ENCODE assay signal across 7 mouse cellular contexts in genomic region chr13:21363719-21364118, GRCm38 (mm10). TPM values are rescaled to one million over a fixed set of nuclear protein-coding genes. Genes with fewer than 3 reads are reported as not detected.
A peak's percentile ranks its signal among the peaks of the same experiment; 100 is the strongest.
DNase-seq lines count a peak whose midpoint lies in the region; ATAC-seq and TF ChIP-seq lines count a peak whose summit lies in the region.

No protein-coding gene starts in this region.

- H3K9ac ChIP-seq in lung, postnatal 0 days (replicated peaks; ENCODE audit: low read depth), result 0 out of 2 replicates have a peak overlapping the region, but pooled peaks have one; percentile 2
- H3K9ac ChIP-seq in hindbrain, embryonic 14.5 days, result peak overlapping the region; percentile 85
- no peak overlapping the region for H3K9ac ChIP-seq in midbrain, postnatal 0 days (replicated peaks; ENCODE audit: low read length, poor library complexity, severe bottlenecking)

- 59% methylated on average over 12 of the region's 12 CpGs for WGBS in lung, postnatal 0 days
- 73% methylated on average over 12 of the region's 12 CpGs for WGBS in hindbrain, embryonic 14.5 days
- 65% methylated on average over 12 of the region's 12 CpGs for WGBS in midbrain, postnatal 0 days

- H3K4me3 ChIP-seq in lung, postnatal 0 days (ENCODE audit: low read depth, low read length), result peak overlapping the region; percentile 75; the same call in 1 of the 2 replicates
- peak overlapping the region; percentile 80 for H3K4me3 ChIP-seq in hindbrain, embryonic 14.5 days (replicated peaks; ENCODE audit: low read length)
- peak overlapping the region; percentile 62 for H3K4me3 ChIP-seq in midbrain, postnatal 0 days (ENCODE audit: low read depth, low read length)

- DNase-seq in lung, postnatal 0 days (ENCODE audit: low spot score), result peak; percentile 9
- DNase-seq in lung, postnatal 14 days, result no peak
- peak; percentile 7 for DNase-seq in embryo, embryonic 9.5 days (ENCODE audit: extremely low spot score)
- no peak for DNase-seq in hindbrain, embryonic 14.5 days (ENCODE audit: low spot score)
- no peak for DNase-seq in midbrain, postnatal 0 days (ENCODE audit: low spot score)
- DNase-seq in spleen, adult 18-20 months, result no peak
- no peak for DNase-seq in layer of hippocampus, postnatal 36 days

- TF ChIP-seq EP300 in lung, postnatal 0 days (IDR thresholded peaks at IDR 0.05), result no peak

- no peaks in the 10 kb centered on the region; the same call in 1 of the 2 replicates for H3K4me1 ChIP-seq in lung, postnatal 0 days (ENCODE audit: insufficient read depth, low read depth, low read length)
- H3K4me1 ChIP-seq in hindbrain, embryonic 14.5 days (replicated peaks; ENCODE audit: control insufficient read depth, insufficient read depth, low read length), result peaks cover 19% of the 10 kb centered on the region
- H3K4me1 ChIP-seq in midbrain, postnatal 0 days (ENCODE audit: insufficient read depth, low read length), result peaks cover 11% of the 10 kb centered on the region

- H3K4me2 ChIP-seq in lung, postnatal 0 days (replicated peaks; ENCODE audit: low read depth, low read length), result peak overlapping the region; percentile 68
- peak overlapping the region; percentile 61 for H3K4me2 ChIP-seq in hindbrain, embryonic 14.5 days (replicated peaks)
- H3K4me2 ChIP-seq in midbrain, postnatal 0 days (ENCODE audit: low read depth, low read length, poor library complexity, severe bottlenecking), result peak overlapping the region; percentile 48

- TF ChIP-seq CTCF in lung, postnatal 0 days (IDR thresholded peaks at IDR 0.05), result peak; percentile 30
- no peak for TF ChIP-seq CTCF in midbrain, postnatal 0 days (IDR thresholded peaks at IDR 0.05)

- no peaks in the 10 kb centered on the region for H3K27me3 ChIP-seq in lung, postnatal 0 days (replicated peaks; ENCODE audit: insufficient read depth, low read length)
- no peaks in the 10 kb centered on the region for H3K27me3 ChIP-seq in hindbrain, embryonic 14.5 days (ENCODE audit: control insufficient read depth, insufficient read depth, low read length)
- H3K27me3 ChIP-seq in midbrain, postnatal 0 days (ENCODE audit: insufficient read depth, low read length), result no peaks in the 10 kb centered on the region

- no peaks in the 10 kb centered on the region for H3K9me3 ChIP-seq in lung, postnatal 0 days (ENCODE audit: low read length)
- H3K9me3 ChIP-seq in hindbrain, embryonic 14.5 days (ENCODE audit: control insufficient read depth, low read length), result no peaks in the 10 kb centered on the region
- H3K9me3 ChIP-seq in midbrain, postnatal 0 days (ENCODE audit: low read length), result no peaks in the 10 kb centered on the region

- H3K36me3 ChIP-seq in lung, postnatal 0 days (ENCODE audit: insufficient read depth, low read length), result no peaks in the 10 kb centered on the region
- H3K36me3 ChIP-seq in hindbrain, embryonic 14.5 days (replicated peaks; ENCODE audit: control insufficient read depth, insufficient read depth), result peaks cover 5% of the 10 kb centered on the region
- H3K36me3 ChIP-seq in midbrain, postnatal 0 days (ENCODE audit: insufficient read depth, low read length), result peaks cover 8% of the 10 kb centered on the region; the same call in 1 of the 2 replicates

- H3K27ac ChIP-seq in lung, postnatal 0 days (ENCODE audit: low read length), result no peak overlapping the region
- no peak overlapping the region for H3K27ac ChIP-seq in hindbrain, embryonic 14.5 days
- H3K27ac ChIP-seq in midbrain, postnatal 0 days (ENCODE audit: low read depth, low read length), result no peak overlapping the region

- ATAC-seq in lung, postnatal 0 days, result no peak
- no peak for ATAC-seq in hindbrain, embryonic 14.5 days (ENCODE audit: low FRiP score)
- ATAC-seq in midbrain, postnatal 0 days (ENCODE audit: low FRiP score), result no peak

RNA-seq across cellular contexts. Expression of gene Zscan12, which starts 1.1 kb away (rescaled TPM):
- 6.4 and 6.8 TPM in 2 replicates for polyA plus RNA-seq in lung, postnatal 0 days (2015; fragmentation: Nextera tagmentation; extraction: Ambion mirVana)
- polyA plus RNA-seq in hindbrain, embryonic 14.5 days (2014; fragmentation: Nextera tagmentation; extraction: Ambion mirVana), result 11.6 and 12.5 TPM in 2 replicates
- total RNA-seq in midbrain, postnatal 0 days (2014; rRNA removed), result 5.0 and 6.4 TPM in 2 replicates
- 7.2 and 7.8 TPM in 2 replicates for polyA plus RNA-seq in midbrain, postnatal 0 days (2015; fragmentation: Nextera tagmentation; extraction: Ambion mirVana)
- total RNA-seq in layer of hippocampus, postnatal 36 days (2021), result 1 to 10 TPM; 8.4 to 9.9 TPM

RNA-seq across cellular contexts. Expression of gene Olfr1367, which starts 17.0 kb away (rescaled TPM):
- polyA plus RNA-seq in lung, postnatal 0 days (2015; fragmentation: Nextera tagmentation; extraction: Ambion mirVana), result not detected in 2 replicates
- not detected in 2 replicates for polyA plus RNA-seq in hindbrain, embryonic 14.5 days (2014; fragmentation: Nextera tagmentation; extraction: Ambion mirVana)
- not detected in 2 replicates for total RNA-seq in midbrain, postnatal 0 days (2014; rRNA removed)
- polyA plus RNA-seq in midbrain, postnatal 0 days (2015; fragmentation: Nextera tagmentation; extraction: Ambion mirVana), result not detected in 2 replicates
- total RNA-seq in layer of hippocampus, postnatal 36 days (2021), result not detected

RNA-seq across cellular contexts. Expression of gene Zkscan3, which starts 38.8 kb away (rescaled TPM):
- 46.3 and 54.3 TPM in 2 replicates for polyA plus RNA-seq in lung, postnatal 0 days (2015; fragmentation: Nextera tagmentation; extraction: Ambion mirVana)
- 55.8 and 59.7 TPM in 2 replicates for polyA plus RNA-seq in hindbrain, embryonic 14.5 days (2014; fragmentation: Nextera tagmentation; extraction: Ambion mirVana)
- total RNA-seq in midbrain, postnatal 0 days (2014; rRNA removed), result 32.9 and 40.4 TPM in 2 replicates
- 37.9 and 40.4 TPM in 2 replicates for polyA plus RNA-seq in midbrain, postnatal 0 days (2015; fragmentation: Nextera tagmentation; extraction: Ambion mirVana)
- 10 to 100 TPM; 39.7 to 46.2 TPM for total RNA-seq in layer of hippocampus, postnatal 36 days (2021)

RNA-seq across cellular contexts. Expression of gene Gpx6, which starts 51.8 kb away (rescaled TPM):
- polyA plus RNA-seq in lung, postnatal 0 days (2015; fragmentation: Nextera tagmentation; extraction: Ambion mirVana), result 0.21 and 0.27 TPM in 2 replicates
- polyA plus RNA-seq in hindbrain, embryonic 14.5 days (2014; fragmentation: Nextera tagmentation; extraction: Ambion mirVana), result 0.15 TPM in 1 of 2 replicates, not detected in the other
- not detected in 2 replicates for total RNA-seq in midbrain, postnatal 0 days (2014; rRNA removed)
- 0.26 and 0.58 TPM in 2 replicates for polyA plus RNA-seq in midbrain, postnatal 0 days (2015; fragmentation: Nextera tagmentation; extraction: Ambion mirVana)
- total RNA-seq in layer of hippocampus, postnatal 36 days (2021), result not detected

Comparison
In these comparisons a context has a peak if more than half of its experiments do, and no peak if none do; other contexts are left out.
1. DNase-seq: peak in lung, postnatal 0 days (single experiment) and embryo, embryonic 9.5 days (single experiment); none in lung, postnatal 14 days (single experiment), hindbrain, embryonic 14.5 days (single experiment), midbrain, postnatal 0 days (single experiment), spleen, adult 18-20 months (0 of 2) and layer of hippocampus, postnatal 36 days (0 of 2).
2. Peak in every context shown above with its lines, with median percentiles within 50 percentile points of each other: H3K4me2 ChIP-seq and H3K4me3 ChIP-seq.